Mouse (Mus musculus) liver, embryonic 16.5 days (tissue): ENCODE results near the gene Otulinl. TPM values are rescaled to one million over a fixed set of nuclear protein-coding genes. Genes with fewer than 3 reads are reported as not detected.
A peak's percentile ranks its signal among the peaks of the same experiment; 100 is the strongest.

Experiments
- ATAC-seq: fragments of 200-750 bp; cut with Nextera tagmentation; 2 replicates; pipeline ENCODE4 v1.8.0; 2017; ENCODE audit warnings: low read depth, mild to moderate bottlenecking, moderate number of reproducible peaks, moderate library complexity
- H3K27ac ChIP-seq: fragments of 300-500 bp; sonication (generic); 2 replicates; pipeline ENCODE4 v1.5.1; 2014; ENCODE audit warnings: mild to moderate bottlenecking, low read length
- H3K27me3 ChIP-seq: fragments of 300-500 bp; sonication (generic); 2 replicates; pipeline ENCODE4 v1.6.1; 2014; ENCODE audit warnings: low read depth, low read length, mixed read lengths; ENCODE audit not compliant: control insufficient read depth, insufficient read depth
- H3K36me3 ChIP-seq: fragments of 300-500 bp; sonication (generic); 2 replicates; pipeline ENCODE4 v1.6.1; 2014; ENCODE audit warnings: mild to moderate bottlenecking; ENCODE audit not compliant: control insufficient read depth, insufficient read depth
- H3K4me1 ChIP-seq: fragments of 300-500 bp; sonication (generic); 2 replicates; pipeline ENCODE4 v1.6.1; 2014; ENCODE audit warnings: low read depth, low read length, mixed read lengths; ENCODE audit not compliant: control insufficient read depth
- H3K4me2 ChIP-seq: fragments of 300-500 bp; sonication (generic); 2 replicates; pipeline ENCODE4 v1.6.1; 2014; ENCODE audit warnings: low read depth, low read length, mixed read lengths
- H3K4me3 ChIP-seq: fragments of 300-500 bp; sonication (generic); 2 replicates; pipeline ENCODE4 v1.5.1; 2014; ENCODE audit warnings: low read depth, mild to moderate bottlenecking, low read length
- H3K9ac ChIP-seq: fragments of 300-500 bp; sonication (generic); 2 replicates; pipeline ENCODE4 v1.6.1; 2014; ENCODE audit warnings: low read depth, low read length
- H3K9me3 ChIP-seq: fragments of 300-500 bp; sonication (generic); replicated peaks from 2 replicates; pipeline ENCODE4 v1.6.1; 2016; ENCODE audit warnings: low read length; ENCODE audit not compliant: control insufficient read depth
- WGBS: fragments of 180-500 bp; shearing (Covaris S2); extraction: QIAGEN DNeasy Blood & Tissue Kit; methylation state at CpG from one replicate; pipeline ENCODE4 v1.1.7; 2014; ENCODE audit not compliant: insufficient replicate concordance; 5-methylcytosine and 5-hydroxymethylcytosine counted together
- polyA plus RNA-seq: library from polyadenylated mRNA; unstranded; fragments of >200 nt; fragmentation: Nextera tagmentation; extraction: Ambion mirVana; gene quantifications from 2 replicates; pipeline ENCODE4 v1.2.1, GENCODE M21; 2015

Otulinl gene
- polyA plus RNA-seq, 1 experiment from 2014 or later, result 9.5 TPM

DNA sequence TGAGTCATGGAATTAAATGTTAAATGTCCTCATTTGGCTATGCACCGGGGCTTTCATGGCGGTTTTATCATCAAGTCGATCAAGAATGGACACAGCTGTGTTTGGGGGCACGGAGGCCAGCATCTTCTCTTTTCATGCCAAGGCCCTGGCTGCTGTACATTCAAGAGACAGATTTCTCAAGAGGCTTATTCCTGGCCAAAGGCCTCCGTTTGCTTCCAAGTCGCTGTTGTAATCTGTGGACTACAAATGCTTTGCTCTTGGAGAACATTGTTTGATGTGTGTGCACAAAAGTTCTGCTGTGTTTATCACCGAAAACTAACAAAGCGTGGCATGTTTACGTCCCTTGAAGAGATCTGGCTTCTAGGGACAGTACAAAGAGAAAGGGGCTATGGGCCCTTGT, 29.3 kb upstream of the Otulinl start:
- Histone ChIP-seq H3K9ac (no peak overlapping the region), H3K4me1 (no peaks in the 10 kb centered on the region), H3K4me2 (no peak overlapping the region), H3K9me3 (no peaks in the 10 kb centered on the region), H3K36me3 (no peaks in the 10 kb centered on the region), H3K27me3 (no peaks in the 10 kb centered on the region), H3K4me3 (no peak overlapping the region), H3K27ac (no peak overlapping the region)
- 65% methylated on average over 9 of the region's 9 CpGs for WGBS
- ATAC-seq, result no peak

GRCm38 (mm10) chr15:27708968-27709612, 27.7 kb upstream of the Otulinl start:
- 32% methylated on average over 7 of the region's 7 CpGs for WGBS
- no peak for ATAC-seq
- no peaks in the 10 kb centered on the region for H3K9me3 ChIP-seq

GRCm38 (mm10) chr15:27708499-27708898, 27.1 kb upstream of the Otulinl start:
- no peaks in the 10 kb centered on the region for H3K27me3 ChIP-seq
- 20% methylated on average over 3 of the region's 3 CpGs for WGBS
- no peak for ATAC-seq
- H3K4me3 ChIP-seq, result no peak overlapping the region
- H3K27ac ChIP-seq, result no peak overlapping the region
- no peak overlapping the region for H3K4me2 ChIP-seq
- H3K4me1 ChIP-seq, result no peaks in the 10 kb centered on the region
- no peaks in the 10 kb centered on the region for H3K36me3 ChIP-seq
- H3K9ac ChIP-seq, result no peak overlapping the region
- no peaks in the 10 kb centered on the region for H3K9me3 ChIP-seq

More at GRCm38 (mm10) chr15:27708968-27709612, 27.7 kb upstream of the Otulinl start:
- Histone ChIP-seq H3K27ac (no peak overlapping the region), H3K9ac (no peak overlapping the region), H3K27me3 (no peaks in the 10 kb centered on the region), H3K4me2 (no peak overlapping the region), H3K4me1 (no peaks in the 10 kb centered on the region), H3K4me3 (no peak overlapping the region), H3K36me3 (no peaks in the 10 kb centered on the region)

- no peaks in the 10 kb centered on the region for H3K9me3 ChIP-seq
- 0% methylated on average over 1 of the region's 1 CpGs for WGBS
- peak; percentile 5; the same call in 1 of the 2 replicates for ATAC-seq
- no peaks in the 10 kb centered on the region for H3K36me3 ChIP-seq
- H3K4me1 ChIP-seq, result no peaks in the 10 kb centered on the region; the same call in 1 of the 2 replicates
- H3K9ac ChIP-seq, result no peak overlapping the region
- H3K4me2 ChIP-seq, result no peak overlapping the region
- H3K4me3 ChIP-seq, result no peak overlapping the region
- H3K27ac ChIP-seq, result peak overlapping the region; percentile 66
- no peaks in the 10 kb centered on the region for H3K27me3 ChIP-seq
Measured at GRCm38 (mm10) chr15:27702972-27703313, 21.6 kb upstream of the Otulinl start.

DNA sequence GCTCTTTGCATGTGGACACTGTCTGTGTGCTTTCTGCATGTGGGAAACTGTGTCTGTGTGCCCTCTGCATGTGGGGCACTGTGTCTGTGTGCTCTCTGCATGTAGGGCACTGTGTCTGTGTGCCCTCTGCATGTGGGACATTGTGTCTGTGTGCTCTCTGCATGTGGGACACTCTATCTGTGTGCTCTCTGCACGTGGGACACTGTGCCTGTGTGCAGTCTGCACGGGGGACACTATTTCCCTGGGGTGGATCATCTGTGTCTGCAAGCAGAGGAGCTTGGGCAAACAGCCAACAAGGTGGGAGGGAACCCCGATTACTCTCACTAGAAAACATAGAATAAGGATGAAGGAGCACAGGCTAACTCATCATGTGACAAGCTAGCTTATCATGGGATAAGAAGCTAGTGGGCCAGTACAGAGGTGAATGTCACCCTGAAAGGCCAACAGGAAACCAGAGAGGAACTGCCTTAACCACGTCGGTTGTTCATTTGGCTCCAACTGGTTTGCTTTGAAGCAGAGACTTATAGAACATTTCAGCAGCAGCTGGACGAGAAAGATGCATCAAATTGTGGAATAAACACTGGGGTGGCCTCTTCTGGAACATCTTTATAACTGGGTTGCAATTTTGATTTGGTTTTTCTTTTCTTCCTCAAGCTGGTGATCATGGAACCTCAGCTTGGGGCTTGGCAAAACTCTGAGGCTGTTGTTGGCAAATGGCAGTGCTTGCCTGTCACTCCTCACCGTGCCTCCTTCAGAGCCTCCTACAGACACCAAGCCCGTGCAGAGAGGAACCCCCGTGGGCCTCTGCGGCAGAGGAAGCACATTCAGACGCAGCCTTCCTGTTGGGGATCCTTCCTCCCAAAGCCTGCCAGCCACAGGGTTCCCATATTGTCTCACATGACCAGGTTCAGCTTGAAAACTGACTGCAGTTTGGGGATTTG, 20.9 kb upstream of the Otulinl start:
- Histone ChIP-seq H3K9ac (no peak overlapping the region), H3K9me3 (no peaks in the 10 kb centered on the region), H3K4me3 (no peak overlapping the region), H3K27ac (peak overlapping the region; percentile 66), H3K4me1 (no peaks in the 10 kb centered on the region; the same call in 1 of the 2 replicates), H3K36me3 (no peaks in the 10 kb centered on the region), H3K4me2 (no peak overlapping the region), H3K27me3 (no peaks in the 10 kb centered on the region)
- ATAC-seq, result peak; percentile 45; the same call in 1 of the 2 replicates
- WGBS, result 6% methylated on average over 11 of the region's 11 CpGs

DNA sequence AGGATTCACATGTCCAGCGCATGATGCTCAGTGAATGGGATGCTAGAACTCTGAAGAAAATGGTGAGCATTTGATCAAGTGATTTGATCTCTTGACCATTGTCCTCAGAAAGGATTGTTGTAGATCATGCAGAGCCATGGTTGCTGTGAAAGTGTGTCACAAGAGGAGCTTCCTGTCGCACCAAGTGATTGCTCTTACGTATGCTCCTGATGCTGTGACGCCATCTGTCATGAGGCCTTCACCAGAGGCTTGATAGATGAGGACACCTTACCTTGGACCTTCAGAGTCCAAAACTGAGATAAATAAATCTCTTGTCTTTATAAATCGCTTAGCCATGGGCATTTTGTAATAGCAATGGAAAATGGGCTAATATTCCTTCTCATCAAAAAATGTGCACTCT, 16.3 kb upstream of the Otulinl start:
- no peak overlapping the region for H3K27ac ChIP-seq
- WGBS, result 69% methylated on average over 5 of the region's 5 CpGs
- H3K27me3 ChIP-seq, result no peaks in the 10 kb centered on the region
- no peak overlapping the region for H3K4me2 ChIP-seq
- no peaks in the 10 kb centered on the region for H3K9me3 ChIP-seq
- H3K36me3 ChIP-seq, result no peaks in the 10 kb centered on the region
- ATAC-seq, result no peak
- H3K4me3 ChIP-seq, result no peak overlapping the region
- H3K9ac ChIP-seq, result no peak overlapping the region
- no peaks in the 10 kb centered on the region; the same call in 1 of the 2 replicates for H3K4me1 ChIP-seq

DNA sequence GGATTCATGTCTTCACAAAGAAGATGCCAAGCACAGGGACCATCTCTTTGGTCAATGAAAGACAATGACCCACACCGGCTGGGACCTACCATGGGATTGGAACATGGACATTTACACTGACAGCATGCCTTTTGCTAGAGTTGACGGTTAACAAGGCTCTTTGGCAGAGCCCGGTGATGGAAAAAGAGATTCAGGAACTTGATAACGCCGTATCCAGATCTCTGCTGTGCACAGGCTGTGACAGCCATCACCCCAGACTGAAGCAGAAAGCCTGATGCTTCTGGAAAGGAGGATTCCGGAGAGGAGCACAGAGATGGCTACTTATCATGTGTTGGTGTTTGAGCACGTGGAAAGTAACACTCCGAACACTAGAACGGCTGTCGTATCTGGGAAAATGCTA, 11.9 kb upstream of the Otulinl start:
- Histone ChIP-seq H3K9ac (no peak overlapping the region), H3K36me3 (no peaks in the 10 kb centered on the region), H3K4me1 (no peaks in the 10 kb centered on the region), H3K9me3 (no peaks in the 10 kb centered on the region), H3K27me3 (no peaks in the 10 kb centered on the region), H3K4me2 (no peak overlapping the region), H3K4me3 (no peak overlapping the region), H3K27ac (no peak overlapping the region)
- WGBS, result 50% methylated on average over 10 of the region's 10 CpGs
- no peak for ATAC-seq

DNA sequence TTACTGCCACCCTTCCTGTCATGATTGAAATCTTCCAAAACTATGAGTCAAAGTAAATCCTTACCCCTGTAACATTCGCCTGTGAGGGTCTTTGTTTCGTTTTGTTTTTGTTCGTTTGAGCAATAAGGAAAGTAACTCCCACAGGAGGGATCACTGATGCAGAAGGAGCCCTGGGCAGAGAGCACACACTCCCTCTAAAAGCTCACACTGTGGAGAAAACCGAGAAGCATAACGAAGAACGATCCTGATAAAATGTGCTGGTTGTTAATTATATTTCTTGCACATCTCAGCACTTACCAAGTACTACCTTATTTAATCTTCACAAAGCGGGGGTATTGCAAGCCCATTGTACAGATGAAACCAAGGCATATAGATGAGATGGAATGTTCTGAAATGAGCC, 10.8 kb upstream of the Otulinl start:
- 54% methylated on average over 7 of the region's 7 CpGs for WGBS
- Histone ChIP-seq H3K4me1 (no peaks in the 10 kb centered on the region), H3K36me3 (no peaks in the 10 kb centered on the region), H3K9ac (no peak overlapping the region), H3K27me3 (no peaks in the 10 kb centered on the region), H3K4me2 (no peak overlapping the region), H3K9me3 (no peaks in the 10 kb centered on the region), H3K4me3 (no peak overlapping the region), H3K27ac (no peak overlapping the region)
- ATAC-seq, result no peak

DNA sequence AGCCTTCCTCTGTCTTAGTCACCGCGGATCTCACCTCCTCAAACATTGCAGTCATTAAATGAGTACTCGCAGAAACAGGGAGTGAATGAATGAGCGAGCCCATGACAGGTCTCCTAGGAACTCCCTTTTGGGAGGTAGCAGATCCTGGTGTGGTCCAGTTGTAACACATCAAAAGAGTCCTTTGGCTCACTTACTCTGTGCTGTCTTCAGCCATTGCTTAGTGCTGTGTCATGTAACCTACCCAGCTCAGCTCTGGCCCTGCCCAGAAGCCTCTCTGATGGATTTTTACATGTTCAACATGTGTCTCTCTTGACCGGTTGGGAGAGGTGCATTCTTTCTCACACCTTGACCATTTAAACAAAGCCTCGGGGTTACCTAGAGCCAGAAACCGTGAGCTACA, 9.8 kb upstream of the Otulinl start:
- WGBS, result 72% methylated on average over 7 of the region's 7 CpGs
- H3K27me3 ChIP-seq, result no peaks in the 10 kb centered on the region
- ATAC-seq, result no peak

More for the DNA sequence above, 9.8 kb upstream of the Otulinl start:
- Histone ChIP-seq H3K4me1 (no peaks in the 10 kb centered on the region), H3K27ac (no peak overlapping the region), H3K36me3 (no peaks in the 10 kb centered on the region), H3K4me2 (no peak overlapping the region), H3K9ac (no peak overlapping the region), H3K9me3 (no peaks in the 10 kb centered on the region), H3K4me3 (no peak overlapping the region)
